Mouse (Mus musculus): ENCODE measurements at regions not wholly inside any gene's neighbourhood (a gene's known extent, or its start where the extent isn't known, plus 50 kb on each side); places are given as distances from the start of the nearest gene placed in this dataset.

DNA sequence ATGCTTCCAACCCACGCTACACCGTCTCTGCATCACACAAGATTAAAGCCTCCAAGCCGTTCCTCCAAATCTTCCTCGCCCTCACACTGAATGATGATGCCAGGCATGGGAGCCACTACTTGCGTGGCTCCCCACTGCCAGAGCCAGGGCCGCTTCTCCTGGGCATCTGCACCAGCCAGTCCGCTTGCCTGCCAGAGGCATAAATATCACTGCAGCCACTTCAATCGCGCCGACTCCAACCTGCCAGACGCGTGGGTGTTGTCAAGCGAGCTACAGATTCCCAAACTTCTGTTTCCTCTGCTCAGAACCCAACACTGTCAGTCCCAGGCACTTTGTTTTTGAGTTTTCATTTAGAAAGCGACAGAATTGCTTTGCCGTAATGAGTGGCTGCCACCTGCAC, 99.3 kb downstream of the Drd1 start:
- TF ChIP-seq POLR2A (IDR thresholded peaks at IDR 0.05; ENCODE audit: control insufficient read depth, extremely low read depth, insufficient read depth, low read length, poor library complexity) (no peak), CTCF (IDR thresholded peaks at IDR 0.05; ENCODE audit: borderline replicate concordance, control insufficient read depth, extremely low read depth, insufficient read depth, low read length, poor library complexity) (no peak)

Measured in thymus, adult 2 months (tissue).